Mouse (Mus musculus): ENCODE measurements around the gene Vmn2r8. TPM values are rescaled to one million over a fixed set of nuclear protein-coding genes. Genes with fewer than 3 reads are reported as not detected.
A peak's percentile ranks its signal among the peaks of the same experiment; 100 is the strongest.
"Not testable (repeated sequence)": the region's sequence is repeated elsewhere in the genome, so short reads cannot be mapped to it uniquely, and the experiment has no call there.

The Vmn2r8 gene
- not detected for total RNA-seq (2021)
- long read RNA-seq, experiment 1 = 0 reads
- long read RNA-seq, experiment 2 = 0 reads

DNA sequence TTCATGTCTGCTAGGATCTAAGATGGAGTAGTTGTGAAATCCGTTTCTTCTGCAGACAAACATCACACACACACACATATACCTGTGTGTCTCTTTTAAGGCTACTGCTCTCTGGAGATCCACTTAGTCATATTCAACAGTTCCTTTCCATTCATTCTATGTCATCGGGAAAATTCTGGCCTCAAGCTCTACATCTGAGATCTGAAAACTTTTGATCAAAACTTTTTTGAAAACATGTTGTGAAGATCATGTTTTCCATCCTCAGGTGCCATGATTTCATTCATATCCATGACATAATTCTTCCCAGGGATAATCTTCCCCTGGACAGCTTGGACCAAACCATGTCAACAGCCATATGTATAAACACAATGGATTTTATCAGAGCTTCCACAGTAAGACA lies at the start of gene Vmn2r8:
Gene Vmn2r8, minus strand, starts transcription at position 101 of the 400 bp plus-strand sequence.
- intact Hi-C loops (cut with DNase I) = not testable (repeated sequence)

DNA sequence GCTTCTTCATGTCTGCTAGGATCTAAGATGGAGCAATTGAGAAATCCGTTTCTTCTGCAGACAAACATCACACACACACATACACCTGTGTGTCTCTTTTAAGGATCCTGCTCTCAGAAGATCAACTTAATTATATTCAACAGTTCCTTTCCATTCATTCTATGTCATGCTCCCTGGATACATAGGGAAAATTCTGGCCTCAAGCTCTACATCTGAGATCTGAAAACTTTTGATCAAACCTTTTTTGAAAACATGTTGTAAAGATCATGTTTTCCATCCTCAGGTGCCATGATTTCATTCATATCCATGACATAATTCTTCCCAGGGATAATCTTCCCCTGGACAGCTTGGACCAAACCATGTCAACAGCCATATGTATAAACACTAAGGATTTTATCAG lies 43.9 kb upstream of the Vmn2r8 start, which contains the start of gene Vmn2r9:
Gene Vmn2r9, minus strand, starts transcription at position 101 of the 400 bp plus-strand sequence.
- DNase-seq = not testable (repeated sequence)
- intact Hi-C loops (cut with DNase I) = loop anchor here (10.0 kb wide), 1 partner anchor 232 kb away; no protein-coding TSS in a partner anchor

More for the DNA sequence above, at the start of gene Vmn2r8:
- DNase-seq = not testable (repeated sequence)

DNA sequence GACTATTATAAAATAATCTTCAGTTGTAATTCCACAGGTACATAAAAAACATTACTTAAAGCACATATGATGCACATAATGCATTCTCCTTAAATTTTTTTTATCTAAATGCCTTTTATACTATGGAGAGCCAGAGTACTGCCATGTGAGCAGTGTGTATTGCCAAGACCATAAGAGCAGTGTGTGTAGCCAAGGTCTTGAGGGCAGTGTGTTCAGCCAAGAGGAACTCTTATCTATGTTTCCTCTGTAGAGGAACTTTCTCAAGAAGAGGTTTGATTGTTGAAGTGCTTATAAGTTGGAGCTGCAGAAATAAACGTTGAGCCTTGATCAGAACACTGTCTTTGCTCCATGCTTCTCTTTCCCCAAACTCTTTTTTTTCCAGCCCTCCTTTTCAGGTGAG lies 40.8 kb upstream of the Vmn2r8 start:
- intact Hi-C loops (cut with DNase I) = no loop called here
- DNase-seq = no peak

DNA sequence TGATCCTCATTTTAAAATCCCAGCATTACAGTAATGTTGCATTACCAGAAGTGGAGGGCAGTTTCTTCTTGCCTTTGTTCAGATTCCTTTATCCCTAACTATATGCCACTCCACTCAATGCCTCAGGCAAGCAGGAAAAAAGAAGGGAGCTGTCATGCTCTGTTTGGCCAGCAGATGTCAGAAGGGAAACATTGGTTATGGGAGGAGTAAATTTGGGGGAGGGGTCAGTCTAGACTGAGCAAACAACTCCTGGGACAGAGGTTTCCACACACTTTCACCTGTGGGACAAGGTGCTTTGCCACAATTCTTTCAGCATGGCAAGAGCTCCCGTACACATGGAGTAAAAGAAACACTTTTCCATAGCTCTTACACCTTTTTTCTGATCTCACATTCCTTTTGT lies 27.5 kb upstream of the Vmn2r8 start:
- DNase-seq = no peak
- intact Hi-C loops (cut with DNase I) = loop anchor here (5.0 kb wide), 1 partner anchor 196 kb away; no protein-coding TSS in a partner anchor

DNA sequence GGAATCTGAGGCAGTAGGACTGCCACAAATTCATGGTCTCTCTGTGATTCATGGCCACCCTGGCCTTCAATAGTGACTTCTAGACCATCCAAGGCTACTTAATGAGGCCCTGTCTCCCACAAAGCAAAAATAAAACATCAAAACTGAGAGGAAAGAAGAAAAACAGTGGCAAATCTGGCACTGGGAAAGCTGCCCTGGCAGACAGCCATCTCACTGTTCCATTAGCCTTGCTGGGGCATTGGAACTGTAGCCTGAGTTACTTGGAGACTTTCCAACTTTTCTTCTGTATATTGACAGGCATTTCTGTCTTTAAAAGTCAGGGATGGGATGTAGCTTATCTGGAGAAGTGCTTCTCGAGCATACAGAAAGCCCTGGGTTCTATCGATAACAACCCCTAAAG lies 14.6 kb upstream of the Vmn2r8 start:
- no peak for DNase-seq
- intact Hi-C loops (cut with DNase I) = no loop called here

DNA sequence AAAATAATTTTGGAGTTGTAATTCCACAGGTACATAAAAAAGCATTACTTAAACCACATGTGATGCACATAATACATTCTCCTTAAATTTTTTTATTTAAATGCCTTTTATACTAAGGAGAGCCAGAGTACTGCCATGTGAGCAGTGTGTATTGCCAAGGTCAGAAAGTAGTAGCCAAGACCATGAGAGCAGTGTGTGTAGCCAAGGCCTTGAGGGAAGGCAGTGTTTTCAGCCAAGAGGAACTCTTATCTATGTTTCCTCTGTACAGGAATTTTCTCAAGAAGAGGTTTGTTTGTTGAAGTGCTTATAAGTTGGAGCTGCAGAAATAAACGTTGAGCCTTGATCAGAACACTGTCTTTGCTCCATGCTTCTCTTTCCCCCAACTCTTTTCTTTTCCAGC lies 5.0 kb downstream of the Vmn2r8 start:
- intact Hi-C loops (cut with DNase I) = no loop called here
- DNase-seq = no peak

DNA sequence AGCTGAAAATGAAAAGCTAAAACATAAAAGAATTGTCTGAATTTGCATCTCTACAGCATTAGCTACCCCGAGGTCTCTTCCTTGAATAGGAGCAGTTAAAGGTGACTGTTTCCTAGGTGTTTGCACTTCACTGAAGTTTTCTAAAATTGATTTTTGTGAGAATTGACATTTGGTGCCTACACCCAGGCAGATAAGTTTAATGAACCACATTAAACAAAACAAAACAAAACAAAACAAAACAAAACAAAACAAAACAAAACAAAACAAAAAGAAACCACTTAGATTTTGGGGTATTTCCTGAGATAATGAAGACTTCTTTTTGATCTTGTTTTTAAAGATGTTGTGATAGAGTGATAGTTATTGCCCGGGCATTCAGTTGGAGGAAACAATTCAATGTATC lies 13.4 kb downstream of the Vmn2r8 start, which contains the start of gene Tmed11:
Gene Tmed11, minus strand, starts transcription at position 101 of the 400 bp plus-strand sequence.
- intact Hi-C loops (cut with DNase I); DNase-seq: not testable (repeated sequence)

DNA sequence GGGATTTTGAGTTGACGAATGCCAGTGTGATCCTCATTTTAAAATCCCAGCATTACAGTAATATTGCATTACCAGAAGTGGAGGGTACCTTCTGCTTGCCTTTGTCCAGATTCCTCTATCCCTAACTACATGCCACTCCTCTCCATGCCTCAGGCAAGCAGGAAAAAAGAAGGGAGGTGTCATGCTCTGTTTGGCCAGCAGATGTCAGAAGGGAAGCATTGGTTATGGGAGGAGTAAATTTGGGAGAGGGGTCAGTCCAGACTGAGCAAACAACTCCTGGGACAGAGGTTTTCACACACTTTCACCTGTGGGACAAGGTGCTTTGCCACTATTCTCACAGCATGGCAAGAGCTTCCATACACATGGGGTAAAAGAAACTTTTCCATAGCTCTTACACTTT lies 18.3 kb downstream of the Vmn2r8 start:
- intact Hi-C loops (cut with DNase I) = not testable (repeated sequence)
- peak; percentile 2 to 26 for DNase-seq

DNA sequence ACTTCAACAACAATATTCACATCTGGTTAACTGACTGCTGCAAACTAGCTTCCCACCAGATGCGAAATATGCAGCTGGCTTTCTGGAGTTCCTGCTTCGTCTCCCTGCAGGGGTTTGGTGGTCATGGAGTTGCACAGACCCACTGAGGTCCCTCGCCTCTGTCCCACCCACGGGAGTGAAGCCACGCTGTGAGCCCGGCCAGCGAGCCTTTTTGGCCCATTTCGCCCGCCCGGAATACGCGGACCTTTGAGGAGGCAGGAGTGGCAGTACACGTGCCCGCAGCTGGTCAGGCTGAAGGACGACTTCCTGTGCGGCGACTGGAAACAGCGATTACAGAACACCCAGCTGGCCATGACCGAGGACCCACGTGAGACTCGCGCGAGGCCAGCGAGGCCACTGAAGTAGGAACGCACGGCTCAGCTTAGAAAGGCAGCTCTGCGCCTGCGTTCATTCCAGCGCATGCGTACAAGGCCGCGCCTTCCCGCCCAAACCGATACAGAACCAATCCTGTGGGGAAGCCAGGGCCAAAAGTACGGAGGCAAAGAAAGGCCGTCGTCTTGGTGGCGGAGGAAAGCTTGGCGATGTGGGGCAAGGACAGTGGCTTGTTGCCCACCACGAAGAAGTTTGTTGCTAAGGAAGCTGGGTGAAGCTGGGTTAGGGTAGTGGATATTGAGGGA lies 33.9 kb downstream of the Vmn2r8 start, which contains the start of gene Rnf212:
Gene Rnf212, minus strand, starts transcription at position 353 of the 677 bp plus-strand sequence.
- intact Hi-C loops (cut with DNase I) = no loop called here

DNA sequence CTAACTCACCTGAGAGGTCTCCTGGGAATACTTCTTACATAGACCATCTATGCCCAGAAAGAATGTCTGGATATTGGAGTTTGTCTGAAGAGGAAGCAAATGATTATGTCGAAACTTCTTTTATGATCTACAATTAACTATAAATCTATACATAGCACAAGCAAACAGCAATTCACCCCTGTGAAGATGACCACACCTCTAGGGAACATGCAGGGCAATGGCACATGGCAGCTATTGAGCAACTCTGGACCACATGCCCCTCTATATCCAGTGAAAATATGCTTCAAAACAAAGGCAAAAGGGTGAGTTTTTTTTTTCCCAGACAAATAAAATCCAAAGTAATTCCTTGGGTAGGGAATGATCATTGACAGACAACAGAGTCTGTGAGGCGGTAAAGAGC lies 48.6 kb downstream of the Vmn2r8 start:
- DNase-seq = no peak
- intact Hi-C loops (cut with DNase I) = no loop called here

More for the DNA sequence above, 33.9 kb downstream of the Vmn2r8 start, which contains the start of gene Rnf212:
- no peak for DNase-seq

DNA sequence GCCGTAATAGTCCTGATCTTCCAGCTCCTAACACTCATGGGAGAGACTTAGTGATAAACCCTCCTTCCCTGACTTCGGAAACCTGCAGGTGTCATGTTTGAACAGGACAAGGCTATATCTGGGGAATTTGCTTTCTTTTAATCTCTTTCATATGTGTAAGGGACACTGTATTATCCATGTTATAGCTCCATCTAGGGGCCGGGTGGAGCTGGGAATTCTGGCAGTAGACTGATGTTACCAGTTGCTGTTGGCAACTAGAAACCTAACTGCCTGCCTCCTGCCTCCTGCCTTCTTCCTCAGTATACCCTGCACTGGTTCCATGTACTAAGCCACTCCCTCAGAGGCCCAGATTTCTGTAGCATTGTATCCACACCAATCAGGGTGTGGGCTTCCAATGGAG lies 50.3 kb downstream of the Vmn2r8 start:
- DNase-seq = peak in 1 of 2 experiments; percentile 10
- intact Hi-C loops (cut with DNase I) = no loop called here

DNA sequence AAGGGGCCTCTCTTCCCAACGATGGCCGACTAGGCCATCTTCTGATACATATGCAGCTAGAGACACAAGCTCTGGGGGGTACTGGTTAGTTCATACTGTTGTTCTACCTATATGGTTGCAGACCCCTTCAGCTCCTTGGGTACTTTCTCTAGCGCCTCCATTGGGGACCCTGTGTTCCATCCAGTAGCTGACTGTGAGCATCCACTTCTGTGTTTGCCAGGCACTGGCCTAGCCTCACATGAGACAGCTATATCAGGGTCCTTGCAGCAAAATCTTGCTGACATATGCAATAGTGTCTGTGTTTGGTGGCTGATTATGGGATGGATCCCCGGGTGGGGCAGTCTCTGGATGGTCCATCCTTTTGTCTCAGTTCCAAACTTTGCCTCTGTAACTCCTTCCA lies 57.4 kb downstream of the Vmn2r8 start:
- intact Hi-C loops (cut with DNase I); DNase-seq: not testable (repeated sequence)

DNA sequence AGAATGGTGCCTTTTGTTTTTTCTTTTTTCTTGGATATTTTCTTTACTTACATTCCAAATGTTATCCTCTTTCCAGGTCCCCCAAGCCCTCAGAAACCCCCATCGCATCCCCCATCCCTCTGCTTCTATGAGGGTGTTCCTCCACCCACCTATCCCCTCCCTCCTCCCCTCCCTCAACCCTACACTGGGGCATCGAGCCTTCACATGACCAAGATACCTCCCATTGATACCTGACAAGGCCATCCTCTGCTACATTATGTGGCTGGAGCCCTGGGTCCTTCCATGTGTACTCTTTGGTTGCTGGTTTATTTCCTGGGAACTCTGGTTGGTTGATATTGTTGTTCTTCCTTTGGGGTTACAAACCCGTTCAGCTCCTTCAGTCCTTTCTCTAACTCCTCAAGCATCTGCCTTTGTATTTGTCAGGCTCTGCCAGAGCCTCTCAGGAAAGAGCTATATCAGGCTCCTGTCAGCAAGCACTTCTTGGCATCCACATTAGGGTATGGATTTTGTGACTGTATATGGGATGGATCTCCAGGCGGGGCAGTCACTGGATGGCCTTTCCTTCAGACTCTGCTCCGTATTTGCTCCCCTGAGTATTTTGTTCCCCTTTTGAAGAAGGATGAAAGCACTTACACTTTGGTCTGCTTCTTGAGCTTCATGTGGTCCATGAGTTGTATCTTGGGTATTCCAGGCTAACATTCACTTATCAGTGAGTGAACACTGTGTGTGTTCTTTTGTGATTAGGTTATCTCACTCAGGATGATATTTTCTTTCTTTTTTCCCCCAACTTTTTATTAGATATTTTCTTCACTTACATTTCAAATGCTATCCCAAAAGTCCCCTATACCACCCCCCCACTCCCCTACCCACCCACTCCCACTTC lies 58.1 kb downstream of the Vmn2r8 start:
- no peak for DNase-seq
- intact Hi-C loops (cut with DNase I) = no loop called here

DNA sequence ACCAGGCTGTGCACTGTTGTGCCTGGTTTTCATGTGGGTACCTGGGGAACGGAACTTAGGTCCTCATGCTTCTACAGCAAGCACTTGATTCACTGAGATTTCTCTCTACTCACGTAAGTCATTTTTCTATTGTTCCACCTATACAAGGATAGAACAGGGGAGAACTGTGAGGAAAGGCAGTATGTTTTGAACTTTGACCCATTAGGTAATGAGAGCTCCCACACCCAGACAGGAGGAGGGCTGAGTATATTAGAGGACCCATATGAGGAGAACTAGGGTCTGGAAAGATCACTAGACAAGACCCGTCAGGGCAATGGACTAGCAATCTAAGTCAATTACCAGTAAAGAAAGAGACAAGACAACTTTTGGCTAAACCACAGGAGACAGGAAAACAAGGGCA lies 64.0 kb downstream of the Vmn2r8 start:
- intact Hi-C loops (cut with DNase I) = no loop called here
- DNase-seq = no peak

DNA sequence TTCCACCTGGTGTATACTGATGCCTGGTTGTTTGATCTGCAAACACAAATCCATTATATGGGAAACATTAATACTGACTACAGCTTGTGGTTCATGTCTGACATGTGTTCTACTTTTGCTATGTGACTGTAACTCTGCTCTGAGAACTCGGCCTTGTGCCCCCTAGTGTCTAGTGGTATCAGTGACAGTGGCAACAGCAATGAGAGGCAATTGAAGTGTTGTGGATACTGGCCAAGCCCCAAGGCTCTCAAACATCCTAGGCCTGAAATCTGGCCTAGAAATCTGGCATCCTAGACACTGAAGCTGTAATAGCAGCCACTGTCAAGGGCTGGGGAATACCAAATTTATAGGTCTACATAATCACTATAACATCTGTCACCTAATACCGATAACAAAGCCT lies 64.8 kb downstream of the Vmn2r8 start:
- intact Hi-C loops (cut with DNase I) = no loop called here
- no peak for DNase-seq

DNA sequence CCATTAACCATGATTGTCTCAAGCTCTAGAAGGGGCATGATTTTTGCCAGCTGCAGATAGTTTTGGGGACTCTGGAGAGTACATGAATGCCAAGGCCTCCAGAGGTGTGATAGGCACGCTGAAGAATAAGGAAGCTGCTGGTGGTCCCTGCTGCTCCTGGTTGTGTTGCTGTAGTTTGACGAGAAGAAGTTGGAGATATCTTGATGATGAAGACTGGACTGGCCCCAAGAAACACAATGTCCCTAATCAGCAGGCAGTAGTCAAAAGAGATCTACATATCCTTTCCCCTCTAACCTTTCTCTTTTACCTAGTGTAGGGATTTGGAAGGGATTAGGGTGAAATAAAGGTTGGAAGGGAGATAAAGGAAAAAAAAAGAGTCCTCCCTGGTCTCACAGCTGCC lies 66.1 kb downstream of the Vmn2r8 start:
- intact Hi-C loops (cut with DNase I) = no loop called here
- DNase-seq = no peak

DNA sequence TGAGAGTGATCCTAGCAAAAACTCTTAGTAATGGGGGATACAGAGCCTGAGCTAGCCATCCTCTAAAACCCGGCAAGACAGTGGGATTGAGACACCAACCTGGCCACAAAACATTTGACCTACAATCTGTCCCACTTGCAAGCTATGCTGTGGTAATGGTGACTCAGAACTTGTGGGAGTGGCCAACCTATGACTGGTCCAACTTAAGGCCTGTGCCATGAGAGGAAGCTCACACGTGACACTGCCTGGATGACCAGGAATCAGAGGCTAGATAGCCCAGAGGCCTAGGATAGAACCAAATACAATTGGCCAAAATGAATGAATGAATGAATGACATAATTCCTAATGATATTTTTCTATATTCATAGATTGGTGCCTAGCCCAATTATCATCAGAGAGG lies 66.8 kb downstream of the Vmn2r8 start:
- DNase-seq = no peak
- intact Hi-C loops (cut with DNase I) = no loop called here
